Mouse (Mus musculus): ENCODE results near the gene Chil1.

DNA sequence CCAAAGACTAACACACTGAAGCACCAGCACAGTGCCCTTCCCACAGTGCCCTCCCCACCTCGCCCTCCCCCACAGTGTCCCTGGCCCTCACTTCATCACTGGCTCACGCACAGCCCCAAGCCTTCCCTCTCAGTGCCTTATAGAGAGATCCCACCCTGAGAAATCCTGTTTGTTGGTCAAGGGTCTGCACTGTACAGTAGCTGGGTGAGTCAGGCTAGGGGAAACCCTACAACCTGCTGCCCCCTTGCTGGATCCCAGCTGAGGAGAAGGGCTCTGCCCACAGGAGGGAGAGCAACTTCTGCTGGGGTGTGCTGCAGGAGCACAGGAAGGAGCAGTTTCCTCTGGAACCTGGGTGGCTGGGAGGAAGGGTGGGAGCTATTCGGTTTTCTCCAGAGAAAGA lies 54.2 kb downstream of the Chil1 start:
- TF ChIP-seq CTCF (IDR thresholded peaks at IDR 0.05; ENCODE audit: low read depth) = no peak
- no peak for TF ChIP-seq EP300 (IDR thresholded peaks at IDR 0.05; ENCODE audit: low read depth)

All from liver, postnatal 0 days (tissue).